Mouse (Mus musculus): ENCODE measurements at regions not wholly inside any gene's neighbourhood (a gene's known extent, or its start where the extent isn't known, plus 50 kb on each side); places are given as distances from the start of the nearest gene placed in this dataset.
"Not testable (repeated sequence)": the region's sequence is repeated elsewhere in the genome, so short reads cannot be mapped to it uniquely, and the experiment has no call there.

GRCm38 (mm10) chr8:26600127-26600526, 377.0 kb upstream of the Zfp703 start:
- no peak for DNase-seq (ENCODE audit: low spot score)

- no peak for DNase-seq (ENCODE audit: low spot score)
These were observed 369.1 kb upstream of the Zfp703 start for GRCm38 (mm10) chr8:26608001-26608400.

DNA sequence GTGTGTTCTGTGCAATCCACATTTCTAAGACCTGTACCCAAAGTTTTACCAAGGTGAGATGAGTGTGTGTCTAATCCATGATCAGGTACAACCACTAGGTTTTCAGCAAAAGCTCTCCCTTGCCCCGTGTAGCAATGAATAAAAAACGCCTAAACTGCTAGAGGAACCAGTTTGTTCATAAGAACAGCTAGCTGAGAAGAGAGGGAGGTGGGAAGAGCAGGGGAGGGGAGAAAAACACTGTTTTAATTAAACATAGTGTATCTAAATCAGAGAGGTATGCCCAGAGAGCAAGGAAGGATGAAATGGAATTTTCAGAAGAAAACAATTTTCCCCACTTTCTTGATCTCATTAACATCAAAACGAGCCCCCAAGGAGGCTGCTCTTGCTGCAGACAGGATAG, 368.5 kb upstream of the Zfp703 start:
- DNase-seq (ENCODE audit: low spot score), result no peak

DNA sequence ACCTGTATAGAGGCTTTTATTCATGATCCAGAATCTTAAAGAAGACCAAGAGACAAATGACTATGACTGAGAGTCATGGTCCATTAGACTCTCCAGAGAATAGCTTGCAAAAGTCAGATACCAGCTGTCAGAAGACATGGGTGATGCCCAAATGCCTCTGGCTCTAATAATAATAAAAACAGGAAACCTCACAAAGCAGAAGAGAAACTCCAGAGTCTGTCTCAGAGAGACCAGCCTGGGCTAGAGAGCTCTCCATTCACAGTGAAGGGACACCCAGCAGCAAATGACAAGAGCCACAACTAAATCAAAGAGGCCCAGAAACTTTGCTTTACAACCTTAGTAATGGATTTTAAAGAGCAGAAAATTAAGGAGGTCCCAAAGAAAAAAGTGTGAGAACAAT, 365.0 kb upstream of the Zfp703 start:
- no peak for DNase-seq (ENCODE audit: low spot score)

- no peak for DNase-seq (ENCODE audit: low spot score)
These were observed 354.6 kb upstream of the Zfp703 start for GRCm38 (mm10) chr8:26622311-26623052.

DNA sequence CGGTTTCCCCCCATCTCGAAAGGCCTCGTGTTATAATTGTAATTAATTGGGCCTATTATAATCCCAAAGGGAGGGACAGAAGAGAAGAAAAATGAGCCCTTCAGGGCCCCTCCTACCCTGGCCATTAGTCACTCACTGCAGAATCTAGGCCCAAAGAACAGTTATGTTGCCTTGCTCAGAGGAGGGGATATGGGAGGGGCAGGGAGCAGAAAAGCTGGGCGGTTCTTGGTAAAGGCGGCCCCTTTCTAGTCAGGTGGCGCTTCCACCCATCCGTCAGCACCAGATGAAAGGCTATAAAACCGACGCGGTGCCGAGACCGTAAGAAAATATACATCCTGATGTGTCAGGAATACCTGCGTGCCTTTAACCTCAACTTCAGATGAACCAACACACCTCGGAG, 350.9 kb upstream of the Zfp703 start:
- no peak for DNase-seq (ENCODE audit: low spot score)

GRCm38 (mm10) chr8:26626651-26627077, 350.5 kb upstream of the Zfp703 start:
- DNase-seq (ENCODE audit: low spot score), result peak; percentile 6

DNA sequence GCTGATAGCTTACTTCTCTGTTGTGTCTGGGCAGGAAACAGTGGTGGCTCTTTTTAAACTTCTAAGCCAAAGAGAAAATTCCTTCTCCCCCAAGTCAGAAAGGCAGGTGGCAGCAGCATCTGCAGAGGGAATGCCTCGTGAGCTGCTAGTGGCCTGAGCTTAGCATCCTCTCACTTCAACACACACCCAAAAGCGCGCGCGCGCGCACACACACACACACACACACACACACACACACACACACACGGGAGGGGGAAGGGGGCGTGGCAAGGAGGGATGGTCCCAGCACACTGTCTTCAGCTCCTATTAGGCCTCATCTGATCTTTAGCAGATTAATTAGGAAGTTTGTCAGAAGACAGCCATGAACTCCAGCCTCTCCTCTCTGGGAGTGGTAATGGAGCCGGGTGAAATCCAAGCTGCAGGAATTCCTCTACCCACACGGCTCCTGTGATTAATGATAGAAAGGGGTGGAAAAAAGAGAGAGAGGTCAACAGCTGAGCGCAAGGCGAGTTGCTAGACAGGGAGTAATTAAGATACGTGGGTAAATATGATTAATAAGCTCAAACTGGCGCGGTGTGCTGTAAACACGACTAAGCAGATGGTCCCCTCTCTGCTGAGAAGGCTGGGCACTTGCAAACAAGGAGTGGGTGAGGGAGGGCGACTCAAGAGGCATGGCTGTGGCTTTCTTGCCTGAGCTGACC, 349.8 kb upstream of the Zfp703 start:
- no peak for DNase-seq (ENCODE audit: low spot score)

- DNase-seq (ENCODE audit: low spot score), result no peak
These were observed 346.6 kb upstream of the Zfp703 start for GRCm38 (mm10) chr8:26630544-26630943.

DNA sequence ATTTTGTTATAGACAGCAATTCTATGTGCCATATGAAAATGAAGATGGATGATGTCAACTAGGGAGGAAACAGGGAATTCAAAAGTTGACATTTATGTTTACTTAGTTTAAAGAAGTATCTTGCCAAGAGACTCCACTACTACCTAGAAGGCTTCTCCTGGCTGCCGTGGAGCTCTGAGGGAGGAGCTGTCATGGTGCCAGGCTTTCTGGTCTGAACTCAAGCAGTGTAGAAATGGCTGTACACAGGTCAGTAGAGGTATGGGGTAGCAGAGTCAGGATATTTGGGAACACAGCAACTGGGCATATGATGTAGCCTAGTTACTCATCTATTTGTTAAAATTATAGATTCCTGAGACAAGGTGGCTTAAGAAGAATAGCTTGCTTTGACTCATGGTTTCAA, 341.4 kb upstream of the Zfp703 start:
- DNase-seq (ENCODE audit: low spot score), result no peak

- DNase-seq (ENCODE audit: low spot score), result not testable (repeated sequence)
These were observed 331.8 kb upstream of the Zfp703 start for GRCm38 (mm10) chr8:26645375-26645774.

DNA sequence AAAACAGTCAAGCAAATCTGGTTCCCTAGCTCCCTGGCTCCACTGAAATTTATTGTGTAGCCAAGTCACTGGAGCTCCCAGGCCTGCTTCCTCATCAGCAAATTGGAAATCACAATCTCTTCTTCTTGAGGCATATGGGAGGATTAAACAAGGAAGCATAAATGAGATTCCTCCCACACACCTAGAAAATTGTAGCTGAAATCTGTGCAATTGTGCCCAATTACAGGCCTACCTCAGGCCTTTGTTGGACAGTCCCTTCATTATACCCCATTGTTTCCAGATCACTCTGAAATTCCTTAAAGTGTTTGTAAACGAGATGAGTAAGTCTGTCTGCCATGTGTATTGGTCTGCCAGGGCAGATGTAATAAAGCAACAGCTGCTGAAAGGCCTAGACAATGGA, 326.8 kb upstream of the Zfp703 start:
- DNase-seq (ENCODE audit: low spot score), result no peak

- DNase-seq (ENCODE audit: low spot score), result no peak
These were observed 321.2 kb upstream of the Zfp703 start for GRCm38 (mm10) chr8:26655897-26656296.

DNA sequence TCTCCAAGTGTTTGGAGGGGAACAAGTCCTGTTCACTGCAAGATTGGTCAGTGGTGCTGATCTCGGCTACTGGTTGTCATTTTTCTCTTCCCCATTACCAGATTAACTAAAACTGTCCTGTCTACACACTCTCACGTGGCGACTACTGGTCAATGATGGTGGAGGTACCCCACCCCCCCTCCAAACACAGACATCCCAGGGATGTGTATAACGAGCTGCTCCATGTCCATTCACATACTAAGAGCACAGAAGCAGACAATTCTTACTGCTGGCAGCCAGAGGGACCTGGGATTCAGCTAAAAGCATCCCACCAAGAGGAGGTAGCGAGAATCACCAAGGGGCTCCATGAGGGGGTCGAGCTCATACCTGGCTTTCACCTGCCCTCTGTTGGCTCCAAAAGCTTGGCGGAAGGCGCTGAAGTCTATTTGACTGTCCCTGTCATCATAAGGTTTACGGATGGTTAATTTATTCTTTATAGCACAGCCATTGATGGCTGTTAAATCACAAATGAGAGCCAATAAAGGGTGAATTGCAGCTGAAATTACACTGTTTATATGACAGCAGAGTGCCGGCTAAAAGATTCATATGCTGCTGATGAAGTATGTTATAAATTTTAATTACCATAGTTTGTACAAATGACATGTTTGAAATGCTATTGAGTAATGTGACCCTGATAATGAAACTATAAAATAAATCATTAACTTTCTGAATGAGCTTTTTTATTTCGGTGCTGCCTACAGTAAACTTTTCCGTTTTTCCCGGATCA, 320.6 kb upstream of the Zfp703 start:
- DNase-seq (ENCODE audit: low spot score), result no peak

- no peak for DNase-seq (ENCODE audit: low spot score)
These were observed 317.7 kb upstream of the Zfp703 start for GRCm38 (mm10) chr8:26659381-26659780.

GRCm38 (mm10) chr8:26669541-26669940, 307.6 kb upstream of the Zfp703 start:
- DNase-seq (ENCODE audit: low spot score), result no peak

DNA sequence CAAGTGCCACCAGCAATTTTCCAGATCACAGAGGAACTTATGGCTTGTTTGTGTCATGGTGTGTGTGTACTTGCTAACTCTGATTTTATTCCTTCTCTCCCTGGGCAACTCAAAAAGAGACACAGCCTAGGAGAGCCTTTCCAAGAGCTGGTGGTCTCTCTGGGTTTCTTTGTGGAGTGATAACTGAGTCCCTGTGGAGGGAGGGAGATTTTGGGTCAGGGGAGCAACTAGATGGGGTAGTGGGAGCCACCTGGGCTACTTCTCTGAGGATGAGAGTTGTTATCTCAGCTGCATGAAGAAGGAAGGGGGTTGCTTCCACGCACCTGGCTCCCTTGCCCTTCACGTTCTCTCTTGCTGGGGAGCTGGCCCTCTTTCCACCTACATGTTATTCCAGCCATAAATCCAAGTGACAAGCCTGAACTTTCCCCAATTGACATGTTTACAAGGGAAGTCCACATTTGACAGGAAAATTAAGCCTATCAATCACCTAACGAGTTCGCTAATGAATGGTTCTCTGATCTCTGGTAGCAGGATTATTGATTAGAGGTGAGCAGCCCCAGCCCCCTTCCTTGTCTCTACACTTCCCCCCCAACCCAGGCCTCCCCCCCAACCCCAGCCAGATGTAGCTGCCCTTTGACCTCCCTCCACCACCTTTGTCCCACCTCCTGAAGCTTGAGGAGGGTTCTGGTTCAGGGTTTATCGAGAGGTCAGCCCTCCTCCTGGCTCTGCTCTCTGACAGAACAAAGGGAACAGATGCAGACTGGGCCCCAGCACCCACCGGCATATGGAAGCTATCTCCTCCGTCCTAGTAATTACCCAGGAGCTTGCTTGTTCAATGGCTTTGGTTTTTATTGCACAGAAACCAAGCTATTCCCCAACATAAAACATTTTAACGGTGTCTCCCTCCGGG, 304.4 kb upstream of the Zfp703 start:
- DNase-seq (ENCODE audit: low spot score), result no peak

DNA sequence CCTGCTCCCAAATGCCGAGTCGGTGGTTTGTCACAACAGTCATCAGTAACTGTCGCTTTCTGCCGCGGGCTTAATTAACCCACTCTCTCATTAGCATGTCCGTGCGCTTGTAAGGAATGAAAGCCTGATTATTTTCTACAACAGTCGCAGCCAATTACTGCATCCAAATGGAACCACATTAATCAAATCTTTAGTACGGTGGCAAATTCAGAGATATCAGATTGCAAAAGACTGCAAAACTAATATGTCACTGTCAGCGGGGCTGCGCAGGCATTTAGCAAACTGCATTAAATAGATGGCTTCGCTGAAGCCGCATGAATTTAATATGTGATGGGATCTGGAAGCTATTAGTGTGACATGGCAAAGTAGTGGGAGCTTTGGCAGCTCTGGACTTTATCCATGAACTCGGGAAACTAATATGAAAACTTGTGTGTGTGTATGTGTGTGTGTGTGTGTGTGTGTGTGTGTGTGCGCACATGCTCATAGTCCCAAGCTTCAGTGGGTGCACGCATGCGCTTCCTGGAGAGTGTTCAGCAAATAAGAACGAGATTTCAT, 299.5 kb upstream of the Zfp703 start:
- no peak for DNase-seq (ENCODE audit: low spot score)

- DNase-seq (ENCODE audit: low spot score), result no peak
These were observed 296.2 kb upstream of the Zfp703 start for GRCm38 (mm10) chr8:26680891-26681381.

GRCm38 (mm10) chr8:26687146-26687545, 290.0 kb upstream of the Zfp703 start:
- no peak for DNase-seq (ENCODE audit: low spot score)

GRCm38 (mm10) chr8:26688035-26688434, 289.1 kb upstream of the Zfp703 start:
- no peak for DNase-seq (ENCODE audit: low spot score)

Data from heart, adult 8-10 months (tissue).